Comparison of ENCODE assay signal across 9 mouse cellular contexts in genomic region chr6:92014936-92015335, GRCm38 (mm10). TPM values are rescaled to one million over a fixed set of nuclear protein-coding genes. Genes with fewer than 3 reads are reported as not detected.
DNase-seq lines count a peak whose midpoint lies in the region; ATAC-seq and TF ChIP-seq lines count a peak whose summit lies in the region.
"Had no signal": no experiment of that assay in that cellular context is flagged by ENCODE, and none has a peak within 500 bp of the region (broad histone marks: within the 10 kb centered on the region; RNA-seq: fewer than 3 reads in every experiment).

No protein-coding gene starts in this region.

- no peaks in the 10 kb centered on the region for H3K4me1 ChIP-seq in heart, postnatal 0 days (ENCODE audit: control insufficient read depth, insufficient read depth)
- no peaks in the 10 kb centered on the region for H3K4me1 ChIP-seq in liver, embryonic 12.5 days
- H3K4me1 ChIP-seq: midbrain, embryonic 15.5 days had no signal

- TF ChIP-seq CTCF in heart, postnatal 0 days (IDR thresholded peaks at IDR 0.05; ENCODE audit: low read depth) = no peak

- H3K4me3 ChIP-seq in heart, postnatal 0 days (ENCODE audit: low read depth, low read length) = no peak overlapping the region
- no peak overlapping the region for H3K4me3 ChIP-seq in liver, embryonic 12.5 days
- H3K4me3 ChIP-seq: midbrain, embryonic 15.5 days had no signal

- 0 out of 2 replicates have a peak, but pooled peaks have one; percentile 67 for TF ChIP-seq EP300 in heart, postnatal 0 days (IDR thresholded peaks at IDR 0.05; ENCODE audit: low read depth)

- 47% methylated on average over 7 of the region's 7 CpGs for WGBS in heart, postnatal 0 days
- WGBS in liver, embryonic 12.5 days (ENCODE audit: insufficient replicate concordance) = 47% methylated on average over 7 of the region's 7 CpGs

- H3K9ac ChIP-seq in heart, postnatal 0 days (replicated peaks; ENCODE audit: low read depth, low read length) = no peak overlapping the region
- H3K9ac ChIP-seq in liver, embryonic 12.5 days = no peak overlapping the region
- H3K9ac ChIP-seq: midbrain, embryonic 15.5 days had no signal

- no peak overlapping the region for H3K4me2 ChIP-seq in heart, postnatal 0 days (ENCODE audit: low read depth, low read length)
- no peak overlapping the region for H3K4me2 ChIP-seq in liver, embryonic 12.5 days
- H3K4me2 ChIP-seq: midbrain, embryonic 15.5 days had no signal

- H3K36me3 ChIP-seq in heart, postnatal 0 days (replicated peaks; ENCODE audit: control insufficient read depth, insufficient read depth, low read length) = no peaks in the 10 kb centered on the region
- no peaks in the 10 kb centered on the region for H3K36me3 ChIP-seq in liver, embryonic 12.5 days
- H3K36me3 ChIP-seq: midbrain, embryonic 15.5 days had no signal

- peak; percentile 85 for ATAC-seq in heart, postnatal 0 days (ENCODE audit: insufficient read depth, low read depth)
- ATAC-seq in liver, embryonic 12.5 days = 0 out of 2 replicates have a peak, but pooled peaks have one; percentile 13
- ATAC-seq in erythroblast, adult 5-6 weeks (replicated peaks; ENCODE audit: low FRiP score, poor library complexity, severe bottlenecking) = no peak
- ATAC-seq in frontal cortex, adult (ENCODE audit: low TSS enrichment) = no peak
- ATAC-seq: midbrain, embryonic 15.5 days had no signal

- no peaks in the 10 kb centered on the region for H3K9me3 ChIP-seq in heart, postnatal 0 days (replicated peaks; ENCODE audit: control insufficient read depth, low read length)
- H3K9me3 ChIP-seq in liver, embryonic 12.5 days (replicated peaks) = no peaks in the 10 kb centered on the region
- H3K9me3 ChIP-seq: midbrain, embryonic 15.5 days had no signal

- DNase-seq in adrenal gland, adult (ENCODE audit: inconsistent age in 2 of 2, low spot score in 1 of 2) = peak; percentile 57 to 67
- no peak for DNase-seq in adrenal gland, postnatal 4 days (ENCODE audit: low spot score in 2 of 2)
- peak; percentile 9 for DNase-seq in MN1 (ENCODE audit: low spot score)
- peak; percentile 44 for DNase-seq in heart, postnatal 0 days (ENCODE audit: low spot score)
- no peak for DNase-seq in cerebellum, adult 11 months

- H3K27me3 ChIP-seq in heart, postnatal 0 days (ENCODE audit: control insufficient read depth, insufficient read depth, low read length) = no peaks in the 10 kb centered on the region
- H3K27me3 ChIP-seq in liver, embryonic 12.5 days (replicated peaks) = no peaks in the 10 kb centered on the region; the same call in 1 of the 2 replicates
- H3K27me3 ChIP-seq: midbrain, embryonic 15.5 days had no signal

- peak overlapping the region; percentile 74 for H3K27ac ChIP-seq in heart, postnatal 0 days (ENCODE audit: low read depth)
- H3K27ac ChIP-seq in liver, embryonic 12.5 days = no peak overlapping the region
- H3K27ac ChIP-seq: midbrain, embryonic 15.5 days had no signal

RNA-seq across cellular contexts. Expression of gene Fgd5, which starts 36.3 kb away (rescaled TPM):
- 10 to 100 TPM; 23.7 to 25.8 TPM for total RNA-seq in adrenal gland, postnatal 4 days (2021)
- 12.9 and 13.3 TPM in 2 replicates for total RNA-seq in heart, postnatal 0 days (2014; rRNA removed; ENCODE audit: low replicate concordance)
- 7.7 and 8.1 TPM in 2 replicates for polyA plus RNA-seq in heart, postnatal 0 days (2015; fragmentation: Nextera tagmentation; extraction: Ambion mirVana)
- polyA plus RNA-seq in liver, embryonic 12.5 days (2016; fragmentation: Nextera tagmentation; extraction: Ambion mirVana) = 5.9 and 6.0 TPM in 2 replicates
- total RNA-seq in erythroblast, adult 5-6 weeks (2015; ENCODE audit: low replicate concordance) = not detected in 2 replicates
- total RNA-seq in erythroblast, adult 5-6 weeks (2017; ENCODE audit: low replicate concordance) = 0.70 TPM in 1 of 2 replicates, not detected in the other

Comparison
In these comparisons a context has a peak if more than half of its experiments do, and no peak if none do; other contexts are left out.
1. DNase-seq: peak in adrenal gland, adult (2 of 2), MN1 (single experiment) and heart, postnatal 0 days (single experiment); none in adrenal gland, postnatal 4 days (0 of 2) and cerebellum, adult 11 months (single experiment).
2. ATAC-seq: peak in heart, postnatal 0 days (single experiment) and liver, embryonic 12.5 days (single experiment); none in erythroblast, adult 5-6 weeks (single experiment) and frontal cortex, adult (single experiment).